Mouse (Mus musculus): ENCODE results near the gene Rnf126. TPM values are rescaled to one million over a fixed set of nuclear protein-coding genes. Genes with fewer than 3 reads are reported as not detected.

Gene Rnf126
- total RNA-seq, 1 experiment: 66.7 TPM

DNA sequence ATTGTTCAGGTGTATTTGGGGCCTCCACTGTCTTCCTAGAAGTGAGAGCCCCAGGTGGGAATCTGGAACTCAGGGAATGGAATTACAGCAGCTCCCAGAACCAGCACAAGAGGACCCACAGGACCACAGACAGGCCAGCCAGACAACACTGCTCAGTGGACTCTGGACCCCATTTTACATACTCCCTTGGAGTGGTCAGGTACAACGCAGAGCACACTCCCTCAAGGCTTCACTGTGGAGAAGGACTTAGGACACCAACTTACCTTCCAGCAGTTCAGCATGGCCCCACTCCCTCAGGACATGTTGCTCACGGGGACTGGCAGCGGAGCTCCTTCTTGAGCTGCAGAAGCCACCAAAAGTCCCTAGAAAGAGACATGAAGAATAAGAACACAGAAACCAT lies 21.3 kb downstream of the Rnf126 start:
- Histone ChIP-seq H3K27ac (ENCODE audit: insufficient read depth, low read depth, low read length, poor library complexity, severe bottlenecking) (no peak overlapping the region), H3K9ac (ENCODE audit: insufficient read depth, low read depth, low read length, poor library complexity, severe bottlenecking) (peak overlapping the region; percentile 17; the same call in 1 of the 2 replicates), H3K9me3 (ENCODE audit: control insufficient read depth, insufficient read depth, low read depth, low read length) (peaks cover 8% of the 10 kb centered on the region; the same call in 1 of the 2 replicates), H3K4me3 (ENCODE audit: insufficient read depth in 1 of 2, low read depth in 1 of 2, low read length in 2 of 2, poor library complexity in 1 of 2, severe bottlenecking in 1 of 2) (peak overlapping the region; percentile 79 to 89; a peak in 3 of 4 replicates), H3K36me3 (ENCODE audit: control insufficient read depth, insufficient read depth, low read length, poor library complexity, severe bottlenecking) (peaks cover 30% of the 10 kb centered on the region), H3K4me1 (ENCODE audit: control insufficient read depth in 2 of 2, insufficient read depth in 2 of 2, low read length in 2 of 2, poor library complexity in 1 of 2) (peaks cover 0 to 3% of the 10 kb centered on the region in 2 experiments; a peak in 2 of 4 replicates)
- in situ Hi-C loops (cut with MboI; ENCODE audit: low sequenced_read_pairs in 2 of 2, unreplicated experiment in 2 of 2): no loop called here
- TF ChIP-seq ZC3H11A (IDR thresholded peaks at IDR 0.05; ENCODE audit: borderline replicate concordance, low read depth, low read length) (no peak), ZNF384 (IDR thresholded peaks at IDR 0.05; ENCODE audit: low read depth, low read length) (no peak), MAFK (IDR thresholded peaks at IDR 0.05; ENCODE audit: insufficient read depth, low read depth, low read length) (no peak), CHD2 (IDR thresholded peaks at IDR 0.05; ENCODE audit: low read depth, low read length) (no peak), HCFC1 (IDR thresholded peaks at IDR 0.05; ENCODE audit: borderline replicate concordance, insufficient read depth, low read length) (no peak)
- no peak for DNase-seq (ENCODE audit: low read depth, low spot score)

DNA sequence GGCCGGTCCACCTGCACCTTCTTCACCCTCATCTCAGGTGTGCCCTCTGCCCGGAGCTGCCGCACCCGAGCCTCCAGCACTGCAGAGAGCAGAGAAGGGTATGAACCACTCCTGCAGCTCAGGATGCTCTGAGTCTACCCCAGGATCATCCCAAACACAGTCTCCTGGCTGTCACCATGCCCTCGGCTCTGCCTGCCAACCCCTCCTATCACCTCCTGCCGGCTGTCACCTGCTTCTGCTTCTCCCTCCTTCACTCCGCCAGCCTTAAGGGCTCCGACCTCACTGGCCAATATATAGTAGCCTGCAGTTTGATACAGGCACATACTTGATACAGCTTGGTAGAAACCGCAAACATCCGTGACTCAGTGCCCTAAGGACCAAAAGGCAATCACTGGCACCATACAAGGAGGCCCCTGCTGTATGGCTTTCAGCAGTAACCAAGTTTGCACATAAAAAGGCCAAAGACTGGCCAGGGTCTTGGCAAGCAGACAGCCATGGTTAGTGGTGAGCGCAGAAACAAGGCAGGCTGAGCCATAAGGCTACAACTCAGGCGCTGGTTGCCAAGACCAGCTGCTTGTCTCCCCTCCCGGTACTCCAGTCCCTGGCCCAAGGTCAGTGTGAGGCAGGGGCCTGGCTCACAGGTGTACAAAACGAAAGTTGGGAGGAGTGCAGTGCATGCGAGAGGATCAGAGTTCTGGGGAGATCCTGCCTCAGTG lies 22.9 kb downstream of the Rnf126 start:
- Histone ChIP-seq H3K36me3 (ENCODE audit: control insufficient read depth, insufficient read depth, low read length, poor library complexity, severe bottlenecking) (peaks cover 46% of the 10 kb centered on the region), H3K27ac (ENCODE audit: insufficient read depth, low read depth, low read length, poor library complexity, severe bottlenecking) (no peak overlapping the region), H3K4me3 (ENCODE audit: insufficient read depth in 1 of 2, low read depth in 1 of 2, low read length in 2 of 2, poor library complexity in 1 of 2, severe bottlenecking in 1 of 2) (no peak overlapping the region), H3K9me3 (ENCODE audit: control insufficient read depth, insufficient read depth, low read depth, low read length) (peaks cover 16% of the 10 kb centered on the region; the same call in 1 of the 2 replicates), H3K4me1 (ENCODE audit: control insufficient read depth in 2 of 2, insufficient read depth in 2 of 2, low read length in 2 of 2, poor library complexity in 1 of 2) (peaks cover 0 to 3% of the 10 kb centered on the region in 2 experiments; a peak in 2 of 4 replicates), H3K9ac (ENCODE audit: insufficient read depth, low read depth, low read length, poor library complexity, severe bottlenecking) (no peak overlapping the region)
- no peak for TF ChIP-seq MAFK (IDR thresholded peaks at IDR 0.05; ENCODE audit: insufficient read depth, low read depth, low read length)
- TF ChIP-seq ZNF384 (IDR thresholded peaks at IDR 0.05; ENCODE audit: low read depth, low read length): no peak
- DNase-seq (ENCODE audit: low read depth, low spot score): no peak
- in situ Hi-C loops (cut with MboI; ENCODE audit: low sequenced_read_pairs in 2 of 2, unreplicated experiment in 2 of 2): no loop called here

DNA sequence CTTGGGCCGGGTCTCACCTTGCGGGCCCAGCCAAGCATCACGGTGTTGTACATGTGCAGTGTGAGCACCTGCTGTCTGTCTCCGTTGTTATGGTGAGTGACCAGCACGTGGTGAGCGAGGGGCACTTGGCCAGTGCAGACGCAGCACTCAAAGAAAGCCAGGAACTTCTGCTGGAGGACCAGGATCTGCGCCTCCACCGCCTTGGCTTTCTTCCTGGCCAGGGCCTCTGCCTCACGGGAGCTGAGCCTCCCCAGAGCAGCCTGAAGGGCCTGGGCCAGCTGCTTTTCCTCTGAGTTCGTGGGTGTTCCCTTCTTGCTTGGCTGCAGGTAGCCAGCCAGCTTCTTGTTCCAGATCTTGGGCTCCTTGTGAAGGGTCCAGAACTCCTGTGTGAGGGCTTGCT lies 23.6 kb downstream of the Rnf126 start:
- Histone ChIP-seq H3K27ac (ENCODE audit: insufficient read depth, low read depth, low read length, poor library complexity, severe bottlenecking) (no peak overlapping the region), H3K4me1 (ENCODE audit: control insufficient read depth in 2 of 2, insufficient read depth in 2 of 2, low read length in 2 of 2, poor library complexity in 1 of 2) (peaks cover 0 to 3% of the 10 kb centered on the region in 2 experiments; a peak in 2 of 4 replicates), H3K4me3 (ENCODE audit: insufficient read depth in 1 of 2, low read depth in 1 of 2, low read length in 2 of 2, poor library complexity in 1 of 2, severe bottlenecking in 1 of 2) (no peak overlapping the region), H3K9ac (ENCODE audit: insufficient read depth, low read depth, low read length, poor library complexity, severe bottlenecking) (no peak overlapping the region), H3K36me3 (ENCODE audit: control insufficient read depth, insufficient read depth, low read length, poor library complexity, severe bottlenecking) (peaks cover 53% of the 10 kb centered on the region), H3K9me3 (ENCODE audit: control insufficient read depth, insufficient read depth, low read depth, low read length) (peaks cover 21% of the 10 kb centered on the region; the same call in 1 of the 2 replicates)
- TF ChIP-seq ZC3H11A (IDR thresholded peaks at IDR 0.05; ENCODE audit: borderline replicate concordance, low read depth, low read length): no peak
- no peak for TF ChIP-seq ZNF384 (IDR thresholded peaks at IDR 0.05; ENCODE audit: low read depth, low read length)
- no peak for TF ChIP-seq MAFK (IDR thresholded peaks at IDR 0.05; ENCODE audit: insufficient read depth, low read depth, low read length)
- TF ChIP-seq CHD2 (IDR thresholded peaks at IDR 0.05; ENCODE audit: low read depth, low read length): no peak
- no peak for TF ChIP-seq HCFC1 (IDR thresholded peaks at IDR 0.05; ENCODE audit: borderline replicate concordance, insufficient read depth, low read length)
- in situ Hi-C loops (cut with MboI; ENCODE audit: low sequenced_read_pairs in 2 of 2, unreplicated experiment in 2 of 2): no loop called here
- DNase-seq (ENCODE audit: low read depth, low spot score): no peak

DNA sequence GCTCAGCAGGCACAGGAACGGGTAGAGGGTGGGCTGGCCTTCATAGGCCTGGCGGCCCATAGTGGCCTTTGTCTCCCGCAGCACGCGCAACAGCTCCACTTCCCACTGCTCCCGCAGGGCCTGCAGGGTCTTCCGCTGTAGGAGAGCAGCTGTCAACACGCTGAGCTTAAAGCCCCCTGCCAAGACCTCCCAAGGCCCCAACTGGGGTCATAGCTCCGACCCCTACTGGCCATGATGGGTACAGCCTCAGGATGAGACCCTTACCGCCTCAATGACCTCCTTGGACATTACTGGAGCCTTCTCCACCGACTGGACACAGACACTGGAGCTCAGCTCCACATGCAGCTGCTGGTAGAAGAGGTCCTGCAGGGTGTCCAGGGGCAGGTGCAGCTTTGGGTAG lies 25.9 kb downstream of the Rnf126 start:
- TF ChIP-seq HCFC1 (IDR thresholded peaks at IDR 0.05; ENCODE audit: borderline replicate concordance, insufficient read depth, low read length): no peak
- no peak for TF ChIP-seq CHD2 (IDR thresholded peaks at IDR 0.05; ENCODE audit: low read depth, low read length)
- no peak for TF ChIP-seq ZNF384 (IDR thresholded peaks at IDR 0.05; ENCODE audit: low read depth, low read length)
- TF ChIP-seq ZC3H11A (IDR thresholded peaks at IDR 0.05; ENCODE audit: borderline replicate concordance, low read depth, low read length): no peak
- TF ChIP-seq MAFK (IDR thresholded peaks at IDR 0.05; ENCODE audit: insufficient read depth, low read depth, low read length): no peak
- Histone ChIP-seq H3K9ac (ENCODE audit: insufficient read depth, low read depth, low read length, poor library complexity, severe bottlenecking) (no peak overlapping the region), H3K27ac (ENCODE audit: insufficient read depth, low read depth, low read length, poor library complexity, severe bottlenecking) (no peak overlapping the region), H3K9me3 (ENCODE audit: control insufficient read depth, insufficient read depth, low read depth, low read length) (peaks cover 27% of the 10 kb centered on the region; the same call in 1 of the 2 replicates), H3K4me1 (ENCODE audit: control insufficient read depth in 2 of 2, insufficient read depth in 2 of 2, low read length in 2 of 2, poor library complexity in 1 of 2) (peaks cover 0 to 2% of the 10 kb centered on the region in 2 experiments; a peak in 1 of 4 replicates), H3K4me3 (ENCODE audit: insufficient read depth in 1 of 2, low read depth in 1 of 2, low read length in 2 of 2, poor library complexity in 1 of 2, severe bottlenecking in 1 of 2) (no peak overlapping the region), H3K36me3 (ENCODE audit: control insufficient read depth, insufficient read depth, low read length, poor library complexity, severe bottlenecking) (peaks cover 74% of the 10 kb centered on the region)
- DNase-seq (ENCODE audit: low read depth, low spot score): no peak
- in situ Hi-C loops (cut with MboI; ENCODE audit: low sequenced_read_pairs in 2 of 2, unreplicated experiment in 2 of 2): no loop called here

Measured in ES-E14 (cell line).